Comparison of ENCODE assay signal across 11 mouse cellular contexts in the genomic region with DNA sequence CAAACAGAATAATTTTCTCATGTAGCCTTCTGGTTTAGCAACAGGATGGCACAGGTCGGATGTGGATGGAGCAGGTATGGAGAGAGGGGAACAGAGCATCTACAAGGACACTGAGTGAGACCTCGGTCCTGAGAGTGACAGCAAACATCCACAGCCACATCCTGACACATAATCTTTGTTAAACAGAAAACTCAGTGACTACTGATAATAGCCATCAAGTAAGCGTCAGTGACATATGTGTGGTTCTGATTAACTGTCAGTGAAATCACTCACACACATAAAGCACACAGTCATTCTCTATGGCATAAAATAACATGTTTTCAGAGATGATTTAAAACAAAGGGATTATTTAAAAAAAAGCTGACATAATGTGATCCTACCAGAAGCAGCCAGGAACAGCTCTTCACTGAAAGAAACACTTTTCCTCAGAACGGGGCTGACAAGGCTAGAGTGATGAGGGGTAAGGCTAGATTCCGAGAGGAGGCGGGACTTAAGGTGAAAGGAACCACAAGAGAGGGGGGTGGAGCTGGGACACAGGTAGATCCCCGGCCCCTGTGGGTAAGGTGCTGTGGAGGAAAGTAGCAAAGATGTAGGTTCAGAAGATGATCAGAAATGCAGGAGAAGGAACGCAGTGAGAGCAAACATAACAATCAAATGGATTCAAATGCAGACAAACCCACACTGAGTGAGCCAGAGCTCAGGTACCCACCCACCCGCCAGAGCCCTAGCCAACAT. TPM values are rescaled to one million over a fixed set of nuclear protein-coding genes. Genes with fewer than 3 reads are reported as not detected.
A peak's percentile ranks its signal among the peaks of the same experiment; 100 is the strongest.
DNase-seq lines count a peak whose midpoint lies in the region; TF ChIP-seq lines count a peak whose summit lies in the region.
"Had no signal": no experiment of that assay in that cellular context is flagged by ENCODE, and none has a peak within 500 bp of the region (broad histone marks: within the 10 kb centered on the region; RNA-seq: fewer than 3 reads in every experiment).

No protein-coding gene starts in this region.

- 87% methylated on average over 9 of the region's 9 CpGs for WGBS in thymus, adult 2 months

- H3K27me3 ChIP-seq in thymus, adult 2 months (ENCODE audit: control insufficient read depth, insufficient read depth, low read length): no peaks in the 10 kb centered on the region

- H3K4me3 ChIP-seq in thymus, adult 2 months (ENCODE audit: control insufficient read depth, insufficient read depth, low read length): no peak overlapping the region

- H3K27ac ChIP-seq in thymus, adult 2 months (ENCODE audit: control insufficient read depth, insufficient read depth, low read length): no peak overlapping the region

- H3K36me3 ChIP-seq in thymus, adult 2 months (ENCODE audit: control insufficient read depth, insufficient read depth, low read length): peaks cover 9% of the 10 kb centered on the region

- peaks cover 13% of the 10 kb centered on the region for H3K4me1 ChIP-seq in thymus, adult 2 months (replicated peaks; ENCODE audit: control insufficient read depth, insufficient read depth, low read length)

- TF ChIP-seq POLR2A in thymus, adult 2 months (IDR thresholded peaks at IDR 0.05; ENCODE audit: control insufficient read depth, extremely low read depth, insufficient read depth, low read length, poor library complexity): no peak

- no peak for TF ChIP-seq CTCF in thymus, adult 2 months (IDR thresholded peaks at IDR 0.05; ENCODE audit: borderline replicate concordance, control insufficient read depth, extremely low read depth, insufficient read depth, low read length, poor library complexity)

- DNase-seq in heart, adult 11 months: peak; percentile 63
- no peak for DNase-seq in heart, postnatal 4 days
- peak; percentile 12 for DNase-seq in thymus, postnatal 14 days
- DNase-seq in thymus, adult 2 months: no peak
- DNase-seq in liver: peak; percentile 62
- DNase-seq in adrenal gland, postnatal 14 days: no peak
- DNase-seq in neural tube, embryonic 10.5 days (ENCODE audit: extremely low spot score, low spot score): no peak
- no peak for DNase-seq in urinary bladder, postnatal 14 days (ENCODE audit: low spot score)
- DNase-seq: cerebellum, adult 11 months; left cerebral cortex, postnatal 4 days; midbrain, embryonic 14.5 days had no signal

RNA-seq across cellular contexts. Expression of a gene that starts 31.6 kb away (rescaled TPM):
- total RNA-seq in heart, postnatal 4 days (2021): 10 to 100 TPM; 21.5 to 24.9 TPM
- polyA plus RNA-seq in thymus, adult 2 months (2012; rRNA removed): 34.9 and 36.2 TPM in 2 replicates
- 18.5 and 23.5 TPM in 2 replicates for total RNA-seq in adrenal gland, postnatal 14 days (2021)

Comparison
In these comparisons a context has a peak if more than half of its experiments do, and no peak if none do; other contexts are left out.
1. DNase-seq: peak in heart, adult 11 months (single experiment), thymus, postnatal 14 days (single experiment) and liver (single experiment); none in heart, postnatal 4 days (single experiment), thymus, adult 2 months (single experiment), adrenal gland, postnatal 14 days (single experiment), neural tube, embryonic 10.5 days (single experiment) and urinary bladder, postnatal 14 days (single experiment).